Comparison of ENCODE assay signal across 9 mouse cellular contexts in genomic region chr2:152177162-152177805, GRCm38 (mm10). TPM values are rescaled to one million over a fixed set of nuclear protein-coding genes. Genes with fewer than 3 reads are reported as not detected.
DNase-seq lines count a peak whose midpoint lies in the region; ATAC-seq and TF ChIP-seq lines count a peak whose summit lies in the region.
"Had no signal": no experiment of that assay in that cellular context is flagged by ENCODE, and none has a peak within 500 bp of the region (broad histone marks: within the 10 kb centered on the region; RNA-seq: fewer than 3 reads in every experiment).

No protein-coding gene starts in this region.

- peak; percentile 91 for DNase-seq in ES-E14 (ENCODE audit: low read depth, low spot score)
- DNase-seq in heart, postnatal 10 days, result peak; percentile 70 to 74
- peak; percentile 72 to 88 for DNase-seq in kidney, postnatal 25 days
- no peak for DNase-seq in spleen, postnatal 4 days (ENCODE audit: low spot score in 2 of 2)

- intact Hi-C loops in heart, postnatal 10 days (cut with DNase I), result no loop called here

- ATAC-seq in embryonic facial prominence, embryonic 15.5 days (ENCODE audit: insufficient number of reproducible peaks, low FRiP score, low TSS enrichment, low read depth), result 0 out of 2 replicates have a peak, but pooled peaks have one; percentile 31
- 0 out of 2 replicates have a peak, but pooled peaks have one; percentile 42 for ATAC-seq in midbrain, embryonic 15.5 days (replicated peaks)
- no peak for ATAC-seq in megakaryocyte-erythroid progenitor cell, adult 5-6 weeks (replicated peaks; ENCODE audit: low FRiP score, low TSS enrichment, poor library complexity, severe bottlenecking)
- ATAC-seq in activated CD4-positive, CD25-positive, alpha-beta regulatory T cell, adult 4 months, result no peak

- H3K27me3 ChIP-seq in embryonic facial prominence, embryonic 15.5 days, result peaks cover 4% of the 10 kb centered on the region; the same call in 1 of the 2 replicates
- no peaks in the 10 kb centered on the region for H3K27me3 ChIP-seq in midbrain, embryonic 15.5 days (replicated peaks)

- peak overlapping the region; percentile 88 for H3K9ac ChIP-seq in ES-E14 (ENCODE audit: insufficient read depth, low read depth, low read length, poor library complexity, severe bottlenecking)
- H3K9ac ChIP-seq in embryonic facial prominence, embryonic 15.5 days, result no peak overlapping the region
- no peak overlapping the region for H3K9ac ChIP-seq in midbrain, embryonic 15.5 days

- no peaks in the 10 kb centered on the region for H3K9me3 ChIP-seq in ES-E14 (ENCODE audit: control insufficient read depth, insufficient read depth, low read depth, low read length)
- no peaks in the 10 kb centered on the region for H3K9me3 ChIP-seq in embryonic facial prominence, embryonic 15.5 days (replicated peaks)
- H3K9me3 ChIP-seq in midbrain, embryonic 15.5 days, result no peaks in the 10 kb centered on the region

- peak overlapping the region; percentile 62 to 81 for H3K4me3 ChIP-seq in ES-E14 (ENCODE audit: insufficient read depth in 1 of 2, low read depth in 1 of 2, low read length in 2 of 2, poor library complexity in 1 of 2, severe bottlenecking in 1 of 2)
- 0 out of 2 replicates have a peak overlapping the region, but pooled peaks have one; percentile 10 for H3K4me3 ChIP-seq in embryonic facial prominence, embryonic 15.5 days (replicated peaks)
- H3K4me3 ChIP-seq in midbrain, embryonic 15.5 days, result no peak overlapping the region

- in situ Hi-C loops in ES-E14 (cut with MboI; ENCODE audit: low sequenced_read_pairs in 2 of 2, unreplicated experiment in 2 of 2), result no loop called here

- 10% methylated on average over 24 of the region's 24 CpGs for WGBS in embryonic facial prominence, embryonic 15.5 days
- WGBS in midbrain, embryonic 15.5 days, result 10% methylated on average over 24 of the region's 24 CpGs

- H3K27ac ChIP-seq in ES-E14 (ENCODE audit: insufficient read depth, low read depth, low read length, poor library complexity, severe bottlenecking), result peak overlapping the region; percentile 99
- H3K27ac ChIP-seq in embryonic facial prominence, embryonic 15.5 days (replicated peaks), result no peak overlapping the region
- no peak overlapping the region for H3K27ac ChIP-seq in midbrain, embryonic 15.5 days

- H3K4me1 ChIP-seq in ES-E14 (ENCODE audit: control insufficient read depth in 2 of 2, insufficient read depth in 2 of 2, low read length in 2 of 2, poor library complexity in 1 of 2), result peaks cover 8 to 11% of the 10 kb centered on the region in 2 experiments
- H3K4me1 ChIP-seq in embryonic facial prominence, embryonic 15.5 days, result peaks cover 8% of the 10 kb centered on the region; the same call in 1 of the 2 replicates
- H3K4me1 ChIP-seq in midbrain, embryonic 15.5 days, result peaks cover 5% of the 10 kb centered on the region; the same call in 1 of the 2 replicates

- H3K4me2 ChIP-seq in embryonic facial prominence, embryonic 15.5 days (replicated peaks), result peak overlapping the region; percentile 35
- peak overlapping the region; percentile 28 for H3K4me2 ChIP-seq in midbrain, embryonic 15.5 days

- peaks cover 12% of the 10 kb centered on the region; the same call in 1 of the 2 replicates for H3K36me3 ChIP-seq in ES-E14 (ENCODE audit: control insufficient read depth, insufficient read depth, low read length, poor library complexity, severe bottlenecking)
- H3K36me3 ChIP-seq in embryonic facial prominence, embryonic 15.5 days, result no peaks in the 10 kb centered on the region
- no peaks in the 10 kb centered on the region for H3K36me3 ChIP-seq in midbrain, embryonic 15.5 days (replicated peaks)

TF ChIP-seq in ES-E14, 5 proteins besides CTCF, POLR2A, EP300 and RAD21:
- TF ChIP-seq ZC3H11A (IDR thresholded peaks at IDR 0.05; ENCODE audit: borderline replicate concordance, low read depth, low read length), result no peak
- peak; percentile 49; the same call in 1 of the 2 replicates for TF ChIP-seq HCFC1 (IDR thresholded peaks at IDR 0.05; ENCODE audit: borderline replicate concordance, insufficient read depth, low read length)
- no peak for TF ChIP-seq MAFK (IDR thresholded peaks at IDR 0.05; ENCODE audit: insufficient read depth, low read depth, low read length)
- TF ChIP-seq ZNF384 (IDR thresholded peaks at IDR 0.05; ENCODE audit: low read depth, low read length), result 0 out of 2 replicates have a peak, but pooled peaks have one; percentile 58

RNA-seq across cellular contexts. Expression of gene Tcf15, which starts 33.9 kb away (rescaled TPM):
- 22.4 and 54.6 TPM in 2 replicates for total RNA-seq in ES-E14 (2012; rRNA removed)
- polyA plus RNA-seq in embryonic facial prominence, embryonic 15.5 days (2015; fragmentation: Nextera tagmentation; extraction: Ambion mirVana), result 5.5 and 6.5 TPM in 2 replicates
- 10 to 100 TPM; 44.1 to 53.6 TPM for total RNA-seq in heart, postnatal 10 days (2021)
- 1.1 TPM in 2 replicates for polyA plus RNA-seq in midbrain, embryonic 15.5 days (2015; fragmentation: Nextera tagmentation; extraction: Ambion mirVana)
- total RNA-seq in megakaryocyte-erythroid progenitor cell, adult 5-6 weeks (2014; fragmentation: Nextera tagmentation), result 1.0 TPM in 1 of 2 replicates, not detected in the other
- total RNA-seq in megakaryocyte-erythroid progenitor cell, adult 5-6 weeks (2017), result 2.1 and 4.3 TPM in 2 replicates
- polyA plus RNA-seq in activated CD4-positive, CD25-positive, alpha-beta regulatory T cell, adult 4 months (2017; shearing (Covaris generic)), result not detected
- total RNA-seq: CH12.LX had no signal

RNA-seq across cellular contexts. Expression of gene Csnk2a1, which starts 49.4 kb away (rescaled TPM):
- total RNA-seq in ES-E14 (2012; rRNA removed), result 116 and 134 TPM in 2 replicates
- polyA plus RNA-seq in embryonic facial prominence, embryonic 15.5 days (2015; fragmentation: Nextera tagmentation; extraction: Ambion mirVana), result 87.0 and 87.5 TPM in 2 replicates
- total RNA-seq in heart, postnatal 10 days (2021), result 100 to 1,000 TPM; 106 to 107 TPM
- polyA plus RNA-seq in midbrain, embryonic 15.5 days (2015; fragmentation: Nextera tagmentation; extraction: Ambion mirVana), result 106 and 110 TPM in 2 replicates
- 109 and 165 TPM in 2 replicates for total RNA-seq in megakaryocyte-erythroid progenitor cell, adult 5-6 weeks (2014; fragmentation: Nextera tagmentation)
- 158 and 161 TPM in 2 replicates for total RNA-seq in megakaryocyte-erythroid progenitor cell, adult 5-6 weeks (2017)
- polyA plus RNA-seq in activated CD4-positive, CD25-positive, alpha-beta regulatory T cell, adult 4 months (2017; shearing (Covaris generic)), result 10 to 100 TPM; 68.0 to 91.6 TPM

Comparison
In these comparisons a context has a peak if more than half of its experiments do, and no peak if none do; other contexts are left out.
1. DNase-seq: peak in ES-E14 (single experiment), heart, postnatal 10 days (2 of 2) and kidney, postnatal 25 days (2 of 2); none in spleen, postnatal 4 days (0 of 2).
2. ATAC-seq: peak in embryonic facial prominence, embryonic 15.5 days (single experiment) and midbrain, embryonic 15.5 days (single experiment); none in megakaryocyte-erythroid progenitor cell, adult 5-6 weeks (single experiment) and activated CD4-positive, CD25-positive, alpha-beta regulatory T cell, adult 4 months (single experiment).